Mouse (Mus musculus) retina, adult 2 months (tissue): ENCODE measurements around the gene 6430531B16Rik.

ENCODE experiments used
- DNase-seq: peaks from one replicate; pipeline ENCODE4 v3.0.0-alpha.2; 2012; ENCODE audit warnings: low read depth, low spot score

The 6430531B16Rik gene

DNA sequence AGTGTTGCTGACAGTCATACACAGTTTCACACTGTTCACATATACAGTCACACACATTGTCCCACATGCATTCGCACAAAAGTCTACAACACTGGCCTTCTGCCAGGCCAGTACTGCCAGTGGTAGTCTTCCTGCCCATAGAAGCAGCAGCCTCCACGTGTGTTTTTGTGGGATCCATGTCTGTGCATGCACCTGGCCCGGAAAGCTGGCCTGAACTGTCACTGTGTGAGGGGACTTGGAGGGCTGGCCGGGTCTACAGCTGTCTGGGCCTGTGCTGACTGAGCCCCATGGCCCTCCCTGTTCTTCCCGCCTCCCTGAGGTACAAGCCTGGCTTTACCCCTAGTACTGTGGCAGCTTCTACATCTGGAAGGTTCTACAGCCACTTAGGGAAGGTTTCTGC lies 7.6 kb downstream of the 6430531B16Rik start:
- DNase-seq, result no peak

DNA sequence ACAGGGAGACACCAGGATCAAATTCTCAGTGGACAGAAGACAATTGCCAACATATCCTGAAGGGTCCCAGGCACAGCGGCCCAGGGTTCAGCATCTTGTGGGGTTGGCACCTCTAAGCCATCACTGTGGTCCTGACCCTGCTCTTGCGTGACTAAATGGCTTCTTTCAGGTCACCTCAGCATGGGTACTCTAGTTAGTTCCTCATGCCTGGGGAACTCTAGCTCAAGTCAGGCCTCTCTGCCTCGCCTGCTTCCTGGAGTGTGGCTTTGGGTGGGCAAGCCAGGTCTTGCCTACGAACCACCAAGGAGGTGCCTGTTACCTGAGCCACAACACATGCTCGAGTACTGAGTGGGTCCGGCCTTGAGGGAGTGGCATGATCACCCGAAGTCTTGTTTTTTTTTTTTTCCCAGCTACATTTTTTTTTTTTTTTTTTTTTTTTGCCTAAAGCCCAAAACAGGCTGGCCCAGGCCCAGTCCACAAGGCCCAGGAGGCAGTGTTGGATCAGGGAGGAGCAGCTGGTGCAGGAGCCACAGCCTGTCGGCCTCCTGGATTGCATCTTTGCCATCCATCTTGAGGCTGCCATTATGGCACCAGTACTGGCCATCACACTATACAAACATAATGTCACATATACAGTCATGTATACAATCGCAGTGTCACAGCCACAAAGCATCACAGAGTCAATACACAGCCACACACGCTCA lies 8.2 kb downstream of the 6430531B16Rik start:
- DNase-seq, result no peak

GRCm38 (mm10) chr7:139969348-139970130 lies 9.0 kb downstream of the 6430531B16Rik start:
- DNase-seq, result peak; percentile 73

DNA sequence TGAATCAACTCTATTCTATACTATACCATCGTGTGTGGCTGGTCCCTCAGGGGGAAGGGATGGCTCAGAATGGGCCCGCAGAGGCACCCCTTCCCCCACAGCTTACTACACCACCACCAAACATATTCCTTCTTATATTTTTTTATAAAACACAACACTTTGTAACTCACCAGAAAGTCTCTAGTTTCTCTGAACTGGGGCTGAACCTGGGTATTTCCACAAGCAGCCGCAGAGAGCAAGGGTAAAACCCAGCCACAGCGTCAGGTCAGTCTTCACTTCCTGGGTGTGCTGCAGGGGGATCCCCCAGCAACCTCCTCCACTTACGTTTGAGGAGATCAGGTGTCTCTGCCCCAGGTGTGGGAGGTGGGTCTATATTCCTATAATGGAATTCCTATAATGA lies 10.1 kb downstream of the 6430531B16Rik start:
- DNase-seq, result no peak

DNA sequence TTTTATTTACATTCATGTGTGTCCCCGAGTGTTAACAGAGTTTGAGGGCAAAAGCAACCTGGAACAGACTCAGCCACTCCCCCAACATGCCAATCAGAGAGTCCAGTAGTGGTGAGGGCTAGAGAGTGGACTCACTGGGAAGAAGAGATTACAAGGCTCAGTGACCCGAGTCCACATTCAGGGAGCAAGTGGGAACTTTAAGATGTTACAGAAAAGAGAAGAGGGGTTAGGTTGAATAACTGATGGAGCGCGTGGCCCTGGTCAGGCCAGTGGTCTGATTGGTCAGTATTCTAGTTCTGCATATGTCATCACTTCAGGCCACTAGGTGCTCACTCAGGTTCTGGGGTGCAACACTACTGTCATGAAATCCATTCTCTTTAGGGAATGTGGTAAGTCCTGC lies 11.4 kb downstream of the 6430531B16Rik start:
- no peak for DNase-seq

- DNase-seq, result no peak
Observed at GRCm38 (mm10) chr7:139963814-139964213, 14.7 kb downstream of the 6430531B16Rik start.

DNA sequence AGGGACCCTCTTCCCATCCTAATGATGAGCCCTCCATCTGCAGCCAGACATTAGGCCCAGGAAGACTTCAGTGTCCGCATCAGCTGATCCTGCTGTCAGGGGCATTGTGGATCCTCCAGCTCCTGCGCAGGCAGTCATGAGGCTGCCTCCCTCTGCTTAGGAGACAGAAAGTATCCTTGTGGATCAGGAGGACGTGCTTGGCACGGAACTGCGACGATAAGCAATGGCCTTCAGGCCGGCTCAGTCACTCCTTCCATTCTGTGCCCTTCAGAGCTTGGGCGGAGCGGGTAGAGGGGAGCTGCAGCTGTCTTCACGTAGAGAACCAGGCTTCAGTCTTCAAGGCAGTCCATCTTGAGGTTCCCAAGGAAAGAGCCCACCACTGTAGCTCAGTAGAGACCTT lies 17.4 kb downstream of the 6430531B16Rik start:
- no peak for DNase-seq

GRCm38 (mm10) chr7:139957958-139958357 lies 20.6 kb downstream of the 6430531B16Rik start:
- no peak for DNase-seq

DNA sequence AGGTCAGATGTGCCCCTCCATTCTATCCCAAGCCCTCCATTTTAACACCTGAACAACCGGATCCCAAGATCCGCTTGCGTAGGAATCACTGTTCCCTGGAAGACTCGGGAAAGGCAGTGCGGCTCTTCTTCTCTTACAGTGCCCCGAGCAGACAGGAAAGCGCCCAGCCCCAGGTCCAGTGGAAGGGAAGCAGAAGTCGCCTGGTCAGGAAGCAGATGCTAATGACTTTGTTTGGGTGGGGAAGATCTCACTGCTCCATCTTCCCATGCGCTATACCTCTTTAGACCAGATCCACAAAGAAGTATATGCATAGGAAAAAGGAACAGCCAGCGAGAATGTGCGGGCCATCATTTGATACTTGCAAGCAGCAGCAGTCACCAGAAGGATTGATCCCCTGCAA lies 21.1 kb downstream of the 6430531B16Rik start:
- no peak for DNase-seq

GRCm38 (mm10) chr7:139956658-139957057 lies 21.9 kb downstream of the 6430531B16Rik start:
- DNase-seq, result no peak

DNA sequence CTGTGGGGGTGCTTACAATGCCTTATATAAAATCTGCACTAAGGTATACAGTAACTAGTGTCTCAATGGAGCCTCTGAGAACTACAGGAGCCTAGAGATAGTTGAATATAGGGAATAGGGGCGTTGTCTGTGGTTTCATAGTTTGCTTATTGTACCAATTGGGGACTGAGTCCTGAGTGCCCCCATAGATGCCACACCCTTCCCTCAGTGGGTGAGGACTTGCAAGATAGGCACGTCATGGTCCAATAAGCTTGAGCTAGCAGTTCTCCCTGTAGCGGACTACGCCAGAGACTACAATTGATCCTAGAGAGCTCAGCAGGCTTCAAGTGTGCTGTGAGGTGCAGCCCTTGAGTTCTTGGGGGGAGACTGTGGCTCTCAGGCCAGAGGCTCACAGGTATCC lies 23.1 kb downstream of the 6430531B16Rik start:
- DNase-seq, result no peak

- DNase-seq, result peak; percentile 50
Observed at GRCm38 (mm10) chr7:139951991-139952633, 26.4 kb downstream of the 6430531B16Rik start.

GRCm38 (mm10) chr7:139951079-139951478 lies 27.5 kb downstream of the 6430531B16Rik start:
- no peak for DNase-seq

DNA sequence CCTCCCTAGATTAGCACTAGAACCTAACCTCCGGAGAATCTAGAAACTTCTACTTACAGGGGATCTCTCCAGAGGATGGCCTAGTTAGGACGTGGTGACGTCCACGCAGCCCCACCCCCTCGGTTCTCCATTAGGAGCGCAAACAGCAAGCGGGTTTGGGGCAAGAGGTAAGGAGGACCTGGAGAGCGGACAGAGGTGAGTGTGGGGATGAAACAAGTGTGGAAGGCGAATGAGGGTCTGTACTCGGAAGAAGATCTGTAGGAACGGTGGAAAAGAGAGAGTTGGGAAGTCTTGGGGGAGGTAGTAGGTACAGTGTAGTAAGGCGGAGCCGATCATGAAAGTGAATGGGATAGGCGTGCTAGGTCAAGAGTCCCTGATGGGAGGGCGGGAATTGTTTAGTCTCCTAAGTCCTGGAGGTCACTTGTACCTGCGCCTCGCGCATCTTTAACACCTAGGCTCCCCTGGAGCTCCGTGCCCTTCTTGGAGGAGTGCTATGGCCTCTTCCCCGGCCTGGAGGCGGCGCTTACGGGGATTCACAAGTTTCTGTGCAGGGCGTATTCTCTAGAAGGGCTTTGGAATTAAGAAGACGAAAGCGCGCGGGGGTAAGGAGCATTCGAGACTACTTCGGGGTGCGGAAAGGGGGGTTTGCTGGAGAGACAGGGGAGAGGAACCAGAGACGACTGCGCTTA lies 28.1 kb downstream of the 6430531B16Rik start:
- DNase-seq, result no peak

- DNase-seq, result no peak
Observed at GRCm38 (mm10) chr7:139949893-139950282, 28.7 kb downstream of the 6430531B16Rik start.

GRCm38 (mm10) chr7:139946032-139946431 lies 32.5 kb downstream of the 6430531B16Rik start:
- DNase-seq, result peak; percentile 41

DNA sequence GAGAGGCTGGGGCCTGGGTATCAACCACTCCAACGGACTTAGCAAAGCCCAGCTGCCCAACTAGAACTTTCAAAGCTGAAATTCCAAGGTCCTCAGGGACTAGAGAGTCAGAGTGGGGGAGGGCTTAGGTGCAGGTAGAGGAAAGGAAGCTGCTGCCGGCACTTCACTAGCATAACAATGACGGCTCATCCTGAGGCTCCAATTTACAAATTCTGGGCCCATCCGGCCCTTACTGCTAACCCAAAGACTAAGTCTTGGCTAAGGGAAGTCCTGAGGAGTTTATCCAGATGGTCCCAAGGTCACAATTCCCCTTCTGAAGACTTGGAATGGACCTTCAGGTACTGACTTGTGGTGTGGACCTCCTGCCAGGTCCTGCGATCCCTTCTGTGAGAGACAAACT lies 33.0 kb downstream of the 6430531B16Rik start:
- DNase-seq, result no peak

GRCm38 (mm10) chr7:139944291-139945240 lies 34.0 kb downstream of the 6430531B16Rik start:
- DNase-seq, result no peak

DNA sequence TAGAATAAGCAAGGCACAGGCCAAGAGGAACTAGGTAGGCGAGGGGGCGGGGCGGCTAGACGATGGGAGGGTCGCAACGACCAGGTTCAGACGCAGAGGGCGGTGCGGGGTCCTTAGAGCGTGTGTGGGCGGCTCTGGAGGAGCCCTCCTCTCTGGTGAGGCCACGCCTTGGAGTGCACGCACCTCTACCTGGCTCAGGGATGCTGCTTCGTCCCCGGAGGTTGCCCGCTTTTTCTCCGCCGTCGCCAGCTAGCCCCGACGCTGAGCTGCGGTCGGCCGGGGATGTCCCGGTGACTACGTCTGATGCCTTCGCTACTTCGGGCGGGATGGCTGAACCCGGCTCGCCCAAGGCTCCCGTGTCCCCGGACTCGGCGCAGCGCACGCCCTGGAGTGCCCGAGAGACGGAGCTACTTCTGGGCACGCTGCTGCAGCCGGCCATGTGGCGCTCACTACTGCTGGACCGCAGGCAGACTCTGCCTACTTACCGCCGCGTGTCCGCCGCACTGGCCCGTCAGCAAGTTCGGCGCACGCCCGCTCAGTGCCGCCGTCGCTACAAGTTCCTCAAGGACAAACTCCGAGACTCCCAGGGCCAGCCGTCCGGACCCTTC lies 34.8 kb downstream of the 6430531B16Rik start, which contains the start of gene Utf1:
Utf1 (plus strand) TSS at position 116 of the 608 bp plus-strand sequence.
- no peak for DNase-seq

- no peak for DNase-seq
Observed at GRCm38 (mm10) chr7:139940476-139941209, 37.9 kb downstream of the 6430531B16Rik start.
